Comparison of ENCODE assay signal across 13 mouse cellular contexts in genomic region chr14:123671076-123671475, GRCm38 (mm10). TPM values are rescaled to one million over a fixed set of nuclear protein-coding genes. Genes with fewer than 3 reads are reported as not detected.
"Had no signal": no experiment of that assay in that cellular context is flagged by ENCODE, and none has a peak within 500 bp of the region (broad histone marks: within the 10 kb centered on the region; RNA-seq: fewer than 3 reads in every experiment).

No protein-coding gene starts in this region.

RNA-seq across cellular contexts. Expression of gene Itgbl1, which starts 11.3 kb away (rescaled TPM):
- total RNA-seq: megakaryocyte progenitor cell, adult 5-6 weeks; megakaryocyte, adult 5-6 weeks; megakaryocyte-erythroid progenitor cell, adult 5-6 weeks; monocyte, adult 5-6 weeks had no signal
- polyA plus RNA-seq: limb, embryonic 10.5 days; liver, embryonic 11.5 days; liver, embryonic 12.5 days; macrophage had no signal

RNA-seq across cellular contexts. Expression of gene Nalcn, which starts 44.1 kb away (rescaled TPM):
- total RNA-seq: megakaryocyte progenitor cell, adult 5-6 weeks; megakaryocyte, adult 5-6 weeks; megakaryocyte-erythroid progenitor cell, adult 5-6 weeks; monocyte, adult 5-6 weeks had no signal
- polyA plus RNA-seq: liver, adult 2 months; liver, embryonic 12.5 days; liver, embryonic 14.5 days; liver, embryonic 15.5 days; liver, postnatal 0 days; lung, postnatal 0 days; macrophage had no signal
